In genomic region chr8:121130522-121130921, GRCm38 (mm10) we compare ENCODE assay signal across 9 mouse cellular contexts. TPM values are rescaled to one million over a fixed set of nuclear protein-coding genes. Genes with fewer than 3 reads are reported as not detected.
DNase-seq lines count a peak whose midpoint lies in the region; ATAC-seq and TF ChIP-seq lines count a peak whose summit lies in the region.
"Had no signal": no experiment of that assay in that cellular context is flagged by ENCODE, and none has a peak within 500 bp of the region (broad histone marks: within the 10 kb centered on the region; RNA-seq: fewer than 3 reads in every experiment).

No protein-coding gene starts in this region.

- DNase-seq in layer of hippocampus, adult 2 months (ENCODE audit: low spot score in 2 of 2) = no peak
- no peak for DNase-seq in layer of hippocampus, adult 9-11 months
- DNase-seq in ES-CJ7 (ENCODE audit: low read depth, low spot score) = peak; percentile 72
- DNase-seq in embryo, embryonic 10 days (ENCODE audit: low spot score) = peak; percentile 77
- peak; percentile 43 to 56 for DNase-seq in lung, postnatal 4 days
- DNase-seq in thymus, adult 2 months = no peak
- no peak for DNase-seq in right cerebral cortex, postnatal 25 days

- no peaks in the 10 kb centered on the region for H3K9me3 ChIP-seq in forebrain, embryonic 16.5 days (ENCODE audit: control insufficient read depth, low read length)

- H3K27ac ChIP-seq in layer of hippocampus, adult 2 months = no peak overlapping the region
- H3K27ac ChIP-seq in thymus, adult 2 months (ENCODE audit: control insufficient read depth, insufficient read depth, low read length) = no peak overlapping the region
- no peak overlapping the region for H3K27ac ChIP-seq in forebrain, embryonic 16.5 days (ENCODE audit: low read length)

- 42% methylated on average over 5 of the region's 5 CpGs for WGBS in thymus, adult 2 months
- WGBS in forebrain, embryonic 16.5 days = 33% methylated on average over 5 of the region's 5 CpGs

- TF ChIP-seq POLR2A in thymus, adult 2 months (IDR thresholded peaks at IDR 0.05; ENCODE audit: control insufficient read depth, extremely low read depth, insufficient read depth, low read length, poor library complexity) = no peak

- no peaks in the 10 kb centered on the region for H3K36me3 ChIP-seq in thymus, adult 2 months (ENCODE audit: control insufficient read depth, insufficient read depth, low read length)
- H3K36me3 ChIP-seq in forebrain, embryonic 16.5 days (ENCODE audit: control insufficient read depth, insufficient read depth) = no peaks in the 10 kb centered on the region

- no peak overlapping the region for H3K4me3 ChIP-seq in layer of hippocampus, adult 2 months
- no peak overlapping the region for H3K4me3 ChIP-seq in thymus, adult 2 months (ENCODE audit: control insufficient read depth, insufficient read depth, low read length)
- H3K4me3 ChIP-seq in forebrain, embryonic 16.5 days (replicated peaks; ENCODE audit: low read length) = no peak overlapping the region
- H3K4me3 ChIP-seq: megakaryocyte, embryonic 14.5 days had no signal

- peak; percentile 74 for TF ChIP-seq CTCF in layer of hippocampus, adult 2 months (conservative IDR thresholded peaks at IDR 0.05)
- no peak for TF ChIP-seq CTCF in thymus, adult 2 months (IDR thresholded peaks at IDR 0.05; ENCODE audit: borderline replicate concordance, control insufficient read depth, extremely low read depth, insufficient read depth, low read length, poor library complexity)

- peaks cover 15% of the 10 kb centered on the region for H3K27me3 ChIP-seq in thymus, adult 2 months (ENCODE audit: control insufficient read depth, insufficient read depth, low read length)
- H3K27me3 ChIP-seq in forebrain, embryonic 16.5 days (replicated peaks; ENCODE audit: control insufficient read depth, insufficient read depth, low read length) = peaks cover 56% of the 10 kb centered on the region

- H3K4me1 ChIP-seq in thymus, adult 2 months (replicated peaks; ENCODE audit: control insufficient read depth, insufficient read depth, low read length) = no peaks in the 10 kb centered on the region
- H3K4me1 ChIP-seq in forebrain, embryonic 16.5 days (replicated peaks; ENCODE audit: control insufficient read depth, insufficient read depth, low read length) = peaks cover 18% of the 10 kb centered on the region

- no peak for ATAC-seq in forebrain, embryonic 16.5 days

- H3K9ac ChIP-seq in forebrain, embryonic 16.5 days (replicated peaks; ENCODE audit: low read depth, low read length) = no peak overlapping the region

- no peak overlapping the region for H3K4me2 ChIP-seq in forebrain, embryonic 16.5 days (ENCODE audit: low read length)

RNA-seq across cellular contexts. Expression of gene Foxl1, which starts 2.8 kb away (rescaled TPM):
- total RNA-seq in layer of hippocampus, adult 2 months (2021) = under 1 TPM in 1 of 2 experiments, not detected in 1; 0.13 TPM
- 0.11 and 0.14 TPM in 2 replicates for polyA plus RNA-seq in thymus, adult 2 months (2012; rRNA removed)
- 0.15 TPM in 1 of 2 replicates, not detected in the other for polyA plus RNA-seq in forebrain, embryonic 16.5 days (2015; fragmentation: Nextera tagmentation; extraction: Ambion mirVana)

RNA-seq across cellular contexts. Expression of gene Foxc2, which starts 14.6 kb away (rescaled TPM):
- total RNA-seq in layer of hippocampus, adult 2 months (2021) = 1 to 10 TPM; 1.0 to 1.1 TPM
- 0.80 and 0.85 TPM in 2 replicates for polyA plus RNA-seq in thymus, adult 2 months (2012; rRNA removed)
- 1.7 and 2.5 TPM in 2 replicates for polyA plus RNA-seq in forebrain, embryonic 16.5 days (2015; fragmentation: Nextera tagmentation; extraction: Ambion mirVana)

RNA-seq across cellular contexts. Expression of gene Mthfsd, which starts 22.3 kb away (rescaled TPM):
- total RNA-seq in layer of hippocampus, adult 2 months (2021) = 10 to 100 TPM; 38.8 to 46.1 TPM
- polyA plus RNA-seq in thymus, adult 2 months (2012; rRNA removed) = 60.8 and 69.4 TPM in 2 replicates
- 51.8 and 60.0 TPM in 2 replicates for polyA plus RNA-seq in forebrain, embryonic 16.5 days (2015; fragmentation: Nextera tagmentation; extraction: Ambion mirVana)

RNA-seq across cellular contexts. Expression of gene Foxf1, which starts 46.3 kb away (rescaled TPM):
- total RNA-seq in layer of hippocampus, adult 2 months (2021) = under 1 TPM; 0.49 to 0.71 TPM
- 0.94 and 1.3 TPM in 2 replicates for polyA plus RNA-seq in thymus, adult 2 months (2012; rRNA removed)
- 0.91 and 1.1 TPM in 2 replicates for polyA plus RNA-seq in forebrain, embryonic 16.5 days (2015; fragmentation: Nextera tagmentation; extraction: Ambion mirVana)

Comparison
In these comparisons a context has a peak if more than half of its experiments do, and no peak if none do; other contexts are left out.
1. DNase-seq: peak in ES-CJ7 (single experiment), embryo, embryonic 10 days (single experiment) and lung, postnatal 4 days (2 of 2); none in layer of hippocampus, adult 2 months (0 of 2), layer of hippocampus, adult 9-11 months (single experiment), thymus, adult 2 months (single experiment) and right cerebral cortex, postnatal 25 days (single experiment).